Mouse (Mus musculus): ENCODE measurements at regions not wholly inside any gene's neighbourhood (a gene's known extent, or its start where the extent isn't known, plus 50 kb on each side); places are given as distances from the start of the nearest gene placed in this dataset.

DNA sequence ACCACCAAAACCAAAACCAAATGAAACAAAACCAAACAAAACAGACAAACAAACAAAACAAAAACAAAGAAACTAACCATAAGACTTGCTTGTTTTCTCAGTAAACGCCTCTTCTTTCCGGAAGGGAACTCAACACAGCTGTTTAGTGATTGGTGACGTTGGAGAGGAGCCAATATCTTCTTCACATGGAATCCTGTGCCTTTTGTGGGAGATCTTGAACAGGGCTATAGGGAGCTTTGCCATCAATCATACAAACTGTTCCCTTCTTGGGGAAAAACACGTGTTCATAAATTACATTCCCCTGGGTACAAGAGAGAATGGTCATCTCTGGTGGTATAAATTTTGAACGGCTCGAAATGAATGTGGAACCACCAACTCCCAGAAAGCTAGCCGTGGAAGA, 1426.7 kb downstream of the Slc22a22 start:
- ATAC-seq (no peak), DNase-seq (ENCODE audit: low spot score) (peak; percentile 19)
- H3K4me3 ChIP-seq (ENCODE audit: low read depth, low read length) = no peak overlapping the region
- no peak overlapping the region for H3K4me2 ChIP-seq (ENCODE audit: low read length)
- 69% methylated on average over 7 of the region's 7 CpGs for WGBS
- no peak overlapping the region for H3K27ac ChIP-seq (ENCODE audit: low read depth, low read length)
- H3K4me1 ChIP-seq (ENCODE audit: control insufficient read depth, insufficient read depth, low read length) = no peaks in the 10 kb centered on the region
- H3K9ac ChIP-seq (ENCODE audit: low read length) = no peak overlapping the region
- H3K36me3 ChIP-seq (ENCODE audit: control insufficient read depth, insufficient read depth, low read length) = no peaks in the 10 kb centered on the region
- H3K27me3 ChIP-seq (replicated peaks; ENCODE audit: control insufficient read depth, insufficient read depth, low read length) = no peaks in the 10 kb centered on the region
- H3K9me3 ChIP-seq (replicated peaks; ENCODE audit: control insufficient read depth, low read length) = no peaks in the 10 kb centered on the region

DNA sequence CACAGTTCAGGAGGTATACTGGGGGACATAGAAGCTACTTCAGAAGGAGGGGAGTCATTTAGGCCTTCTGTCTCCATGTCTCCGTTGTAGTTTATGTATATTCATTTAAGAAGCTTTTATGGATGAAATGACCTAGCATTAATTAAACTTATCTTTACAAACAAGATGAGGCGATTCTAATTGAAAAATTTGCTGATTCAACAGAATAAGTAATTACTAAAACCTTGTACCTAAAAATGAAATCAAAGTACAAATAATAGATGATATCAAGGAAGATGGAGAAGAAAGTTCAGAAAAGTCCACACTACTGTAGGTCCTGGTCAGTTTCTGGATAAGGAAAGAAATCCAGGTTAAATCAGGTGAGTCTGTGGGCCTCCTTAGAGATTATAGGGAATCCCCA, 1429.6 kb downstream of the Slc22a22 start:
- no peaks in the 10 kb centered on the region for H3K4me1 ChIP-seq (ENCODE audit: control insufficient read depth, insufficient read depth, low read length)
- WGBS = 76% methylated on average over 2 of the region's 2 CpGs

DNA sequence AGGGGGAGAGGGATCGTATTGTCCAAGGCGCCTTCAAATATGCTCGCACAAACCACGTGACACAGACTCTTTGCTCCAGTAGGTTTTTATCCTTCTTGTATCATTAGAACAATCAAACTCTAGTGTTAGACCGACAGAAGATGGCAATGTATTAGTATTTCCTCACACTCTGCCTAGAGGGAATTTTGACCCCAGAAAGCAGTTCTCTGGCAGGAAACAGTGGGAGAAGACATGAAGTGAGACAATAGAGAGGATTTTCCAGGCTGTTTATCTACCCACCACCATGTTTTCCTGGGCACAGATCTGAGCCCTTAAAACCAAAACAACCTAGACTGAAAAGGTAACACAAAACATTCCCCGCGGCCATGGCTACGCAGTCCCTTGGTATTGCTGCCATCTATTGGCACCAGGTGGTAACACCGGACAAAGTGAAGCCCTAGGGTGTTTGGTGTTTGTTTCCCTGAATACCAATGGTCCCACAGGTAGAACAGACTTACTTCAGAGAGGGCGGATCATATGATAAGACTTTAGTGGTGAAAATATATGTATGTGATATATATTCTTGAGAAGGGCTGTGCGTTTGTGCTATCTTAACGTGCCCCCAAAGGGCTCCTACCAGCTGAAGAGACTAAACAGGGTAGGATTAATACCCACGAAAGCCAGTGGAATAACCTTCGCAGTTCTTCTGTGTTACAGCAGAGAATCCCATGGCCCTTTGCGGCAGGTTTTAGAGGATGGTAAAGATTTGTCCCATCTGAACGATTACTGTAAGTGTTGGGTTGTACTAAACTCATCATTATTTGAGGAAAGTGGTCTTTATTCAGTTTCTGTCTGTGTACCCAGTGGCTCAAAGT, 1430.5 kb downstream of the Slc22a22 start:
- Histone ChIP-seq H3K4me3 (ENCODE audit: low read depth, low read length) (peak overlapping the region; percentile 21), H3K36me3 (ENCODE audit: control insufficient read depth, insufficient read depth, low read length) (no peaks in the 10 kb centered on the region), H3K27me3 (replicated peaks; ENCODE audit: control insufficient read depth, insufficient read depth, low read length) (no peaks in the 10 kb centered on the region), H3K9ac (ENCODE audit: low read length) (peak overlapping the region; percentile 40), H3K4me2 (ENCODE audit: low read length) (peak overlapping the region; percentile 49), H3K4me1 (ENCODE audit: control insufficient read depth, insufficient read depth, low read length) (no peaks in the 10 kb centered on the region), H3K27ac (ENCODE audit: low read depth, low read length) (no peak overlapping the region), H3K9me3 (replicated peaks; ENCODE audit: control insufficient read depth, low read length) (no peaks in the 10 kb centered on the region)
- ATAC-seq (peak; percentile 95), DNase-seq (ENCODE audit: low spot score) (peak; percentile 87)
- 38% methylated on average over 16 of the region's 16 CpGs for WGBS

More for the DNA sequence above, 1429.6 kb downstream of the Slc22a22 start:
- Histone ChIP-seq H3K4me3 (ENCODE audit: low read depth, low read length) (no peak overlapping the region), H3K27ac (ENCODE audit: low read depth, low read length) (no peak overlapping the region), H3K9ac (ENCODE audit: low read length) (no peak overlapping the region), H3K4me2 (ENCODE audit: low read length) (no peak overlapping the region), H3K27me3 (replicated peaks; ENCODE audit: control insufficient read depth, insufficient read depth, low read length) (no peaks in the 10 kb centered on the region), H3K36me3 (ENCODE audit: control insufficient read depth, insufficient read depth, low read length) (no peaks in the 10 kb centered on the region), H3K9me3 (replicated peaks; ENCODE audit: control insufficient read depth, low read length) (no peaks in the 10 kb centered on the region)
- ATAC-seq (no peak), DNase-seq (ENCODE audit: low spot score) (no peak)

DNA sequence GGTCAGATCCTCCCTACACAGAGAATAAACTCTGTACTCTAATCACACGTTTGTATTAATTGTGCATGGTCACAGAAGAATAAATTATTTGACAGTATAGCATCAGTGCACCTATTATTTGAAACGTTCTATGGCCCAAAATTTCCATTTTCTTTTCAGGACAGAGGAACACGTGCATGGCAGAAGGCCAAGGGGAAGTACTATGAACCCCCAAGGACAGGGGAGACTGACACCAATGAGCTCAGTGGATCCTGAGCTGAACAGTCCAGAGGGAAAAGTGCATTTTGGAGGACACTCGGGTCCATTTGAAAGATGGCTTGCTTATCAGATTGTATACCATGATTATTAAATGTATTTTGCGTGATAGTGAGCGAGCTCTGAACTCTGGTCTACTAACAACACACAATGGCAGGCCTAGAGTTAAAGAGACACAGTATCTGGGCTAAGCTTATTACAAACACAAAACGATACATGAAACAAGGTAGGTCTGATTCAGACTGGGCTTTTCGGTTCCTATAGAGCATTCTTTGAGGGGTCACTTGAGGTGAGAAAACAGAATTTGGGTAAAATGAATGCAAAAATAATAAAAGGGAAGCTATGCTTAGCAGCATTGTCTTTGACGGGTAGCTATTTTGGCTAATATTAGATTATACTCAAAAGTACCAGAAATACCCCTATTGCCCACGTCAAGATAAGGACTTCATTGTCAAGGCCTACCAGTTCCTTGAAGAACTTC, 1431.7 kb downstream of the Slc22a22 start:
- Histone ChIP-seq H3K4me2 (ENCODE audit: low read length) (no peak overlapping the region), H3K4me1 (ENCODE audit: control insufficient read depth, insufficient read depth, low read length) (no peaks in the 10 kb centered on the region), H3K27me3 (replicated peaks; ENCODE audit: control insufficient read depth, insufficient read depth, low read length) (no peaks in the 10 kb centered on the region), H3K9me3 (replicated peaks; ENCODE audit: control insufficient read depth, low read length) (no peaks in the 10 kb centered on the region), H3K4me3 (ENCODE audit: low read depth, low read length) (no peak overlapping the region), H3K9ac (ENCODE audit: low read length) (no peak overlapping the region), H3K27ac (ENCODE audit: low read depth, low read length) (no peak overlapping the region), H3K36me3 (ENCODE audit: control insufficient read depth, insufficient read depth, low read length) (no peaks in the 10 kb centered on the region)
- ATAC-seq (no peak), DNase-seq (ENCODE audit: low spot score) (no peak)
- WGBS = 81% methylated on average over 10 of the region's 10 CpGs

DNA sequence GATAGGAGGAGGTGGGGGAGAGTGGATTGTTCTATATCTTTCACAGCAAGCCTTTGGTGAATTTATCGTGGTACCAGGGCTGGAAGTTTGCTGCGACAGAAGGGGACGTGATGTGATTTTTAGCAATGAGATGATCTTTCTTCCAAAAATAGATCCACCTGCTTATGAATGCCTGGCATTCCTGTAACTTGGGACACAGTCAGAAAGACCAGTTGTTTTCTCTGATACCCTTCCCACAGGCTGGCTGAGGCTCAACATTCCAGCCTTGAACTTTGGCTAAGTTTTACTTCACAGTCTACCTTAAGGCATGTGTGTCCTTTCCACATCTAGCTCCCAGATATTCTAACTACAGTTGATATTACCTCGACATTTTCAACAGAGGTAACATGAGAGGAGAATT, 1434.1 kb downstream of the Slc22a22 start:
- no peaks in the 10 kb centered on the region for H3K9me3 ChIP-seq (replicated peaks; ENCODE audit: control insufficient read depth, low read length)
- H3K27ac ChIP-seq (ENCODE audit: low read depth, low read length) = no peak overlapping the region
- H3K4me2 ChIP-seq (ENCODE audit: low read length) = no peak overlapping the region
- ATAC-seq = no peak
- 86% methylated on average over 4 of the region's 4 CpGs for WGBS
- no peaks in the 10 kb centered on the region for H3K36me3 ChIP-seq (ENCODE audit: control insufficient read depth, insufficient read depth, low read length)
- H3K4me1 ChIP-seq (ENCODE audit: control insufficient read depth, insufficient read depth, low read length) = no peaks in the 10 kb centered on the region
- no peak overlapping the region for H3K4me3 ChIP-seq (ENCODE audit: low read depth, low read length)
- DNase-seq (ENCODE audit: low spot score) = no peak
- H3K27me3 ChIP-seq (replicated peaks; ENCODE audit: control insufficient read depth, insufficient read depth, low read length) = no peaks in the 10 kb centered on the region
- H3K9ac ChIP-seq (ENCODE audit: low read length) = no peak overlapping the region

DNA sequence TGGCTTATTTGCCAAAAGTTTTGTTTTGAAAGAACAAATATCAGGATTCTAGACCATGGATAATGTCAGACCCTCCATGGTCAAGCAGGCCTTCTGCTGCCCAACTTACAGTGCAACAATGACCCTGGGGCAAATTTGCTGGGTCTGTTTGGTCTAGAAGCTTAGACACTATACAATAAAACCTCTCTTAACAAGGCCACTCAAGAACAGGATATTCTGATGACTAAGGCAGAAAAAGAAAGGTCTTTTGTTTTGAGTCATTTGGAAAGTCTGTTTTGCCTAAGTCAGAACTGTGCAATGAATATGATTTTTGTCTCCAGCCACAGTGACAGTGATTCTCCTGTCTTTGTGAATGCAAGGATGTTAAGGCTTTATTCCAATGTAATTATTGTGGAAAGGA, 1435.0 kb downstream of the Slc22a22 start:
- DNase-seq (ENCODE audit: low spot score) (no peak), ATAC-seq (no peak)
- Histone ChIP-seq H3K27me3 (replicated peaks; ENCODE audit: control insufficient read depth, insufficient read depth, low read length) (no peaks in the 10 kb centered on the region), H3K4me2 (ENCODE audit: low read length) (no peak overlapping the region), H3K27ac (ENCODE audit: low read depth, low read length) (no peak overlapping the region), H3K9me3 (replicated peaks; ENCODE audit: control insufficient read depth, low read length) (no peaks in the 10 kb centered on the region), H3K9ac (ENCODE audit: low read length) (no peak overlapping the region), H3K4me3 (ENCODE audit: low read depth, low read length) (no peak overlapping the region), H3K36me3 (ENCODE audit: control insufficient read depth, insufficient read depth, low read length) (no peaks in the 10 kb centered on the region), H3K4me1 (ENCODE audit: control insufficient read depth, insufficient read depth, low read length) (no peaks in the 10 kb centered on the region)

DNA sequence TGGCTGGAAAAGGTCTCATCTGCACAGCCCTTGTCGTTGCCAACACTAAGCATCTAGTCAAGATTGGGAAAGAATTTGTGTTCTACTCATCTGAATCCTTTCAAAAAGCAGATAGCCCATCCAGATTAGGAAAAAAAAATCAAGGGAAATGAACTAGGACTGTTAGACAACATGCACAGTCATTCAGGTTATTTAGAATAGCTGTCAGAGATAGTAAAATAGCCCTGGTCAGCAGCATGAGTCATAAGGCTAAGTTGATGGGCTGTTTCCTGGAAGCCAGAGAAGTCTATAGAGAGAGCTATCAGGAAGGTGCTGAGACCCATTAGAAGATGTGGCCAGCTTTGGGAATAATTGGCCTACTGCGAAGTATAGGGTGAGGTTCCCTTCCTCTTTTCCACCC, 1447.4 kb downstream of the Slc22a22 start:
- no peaks in the 10 kb centered on the region for H3K27me3 ChIP-seq (replicated peaks; ENCODE audit: control insufficient read depth, insufficient read depth, low read length)
- ATAC-seq = no peak
- no peaks in the 10 kb centered on the region for H3K36me3 ChIP-seq (ENCODE audit: control insufficient read depth, insufficient read depth, low read length)
- WGBS = 88% methylated on average over 2 of the region's 2 CpGs
- peaks cover 7% of the 10 kb centered on the region; the same call in 1 of the 2 replicates for H3K4me1 ChIP-seq (ENCODE audit: control insufficient read depth, insufficient read depth, low read length)
- H3K27ac ChIP-seq (ENCODE audit: low read depth, low read length) = no peak overlapping the region
- no peaks in the 10 kb centered on the region for H3K9me3 ChIP-seq (replicated peaks; ENCODE audit: control insufficient read depth, low read length)
- H3K4me3 ChIP-seq (ENCODE audit: low read depth, low read length) = no peak overlapping the region
- no peak for DNase-seq (ENCODE audit: low spot score)
- H3K4me2 ChIP-seq (ENCODE audit: low read length) = no peak overlapping the region
- H3K9ac ChIP-seq (ENCODE audit: low read length) = no peak overlapping the region

DNA sequence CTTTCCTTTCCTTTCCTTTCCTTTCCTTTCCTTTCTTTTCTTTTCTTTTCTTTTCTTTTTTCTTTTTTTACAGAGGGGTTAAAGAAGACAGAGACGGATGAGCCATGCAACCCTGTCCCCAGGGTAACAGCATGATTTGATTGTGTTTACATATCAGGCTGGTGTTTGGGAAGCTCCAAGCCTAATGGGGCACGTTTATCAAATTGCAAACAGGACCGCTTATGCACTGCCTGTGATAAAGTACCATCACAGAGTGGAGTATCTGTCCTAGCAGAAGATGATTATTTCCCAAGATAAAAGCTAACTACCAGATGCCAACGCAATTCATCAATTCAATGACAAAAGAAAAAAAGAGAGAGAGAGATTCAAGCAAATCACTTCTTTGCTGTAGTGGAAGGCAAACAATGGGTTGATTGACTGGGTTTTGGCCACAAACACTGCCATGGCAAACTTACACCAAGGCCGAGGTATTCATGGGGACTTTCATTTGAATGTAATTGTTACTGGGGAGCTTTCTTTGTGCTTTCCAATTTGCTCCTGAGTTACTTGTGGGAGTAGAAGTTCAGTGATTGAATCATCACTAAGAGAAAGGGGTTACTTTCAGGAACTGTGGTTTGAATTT, 1450.1 kb downstream of the Slc22a22 start:
- peak; percentile 74 for DNase-seq (ENCODE audit: low spot score)

More for the DNA sequence above, 1450.1 kb downstream of the Slc22a22 start:
- Histone ChIP-seq H3K27ac (ENCODE audit: low read depth, low read length) (no peak overlapping the region), H3K4me2 (ENCODE audit: low read length) (no peak overlapping the region), H3K4me1 (ENCODE audit: control insufficient read depth, insufficient read depth, low read length) (peaks cover 7% of the 10 kb centered on the region; the same call in 1 of the 2 replicates), H3K9ac (ENCODE audit: low read length) (no peak overlapping the region), H3K36me3 (ENCODE audit: control insufficient read depth, insufficient read depth, low read length) (no peaks in the 10 kb centered on the region), H3K27me3 (replicated peaks; ENCODE audit: control insufficient read depth, insufficient read depth, low read length) (no peaks in the 10 kb centered on the region), H3K9me3 (replicated peaks; ENCODE audit: control insufficient read depth, low read length) (no peaks in the 10 kb centered on the region), H3K4me3 (ENCODE audit: low read depth, low read length) (no peak overlapping the region)
- ATAC-seq = peak; percentile 74
- WGBS = 7% methylated on average over 5 of the region's 5 CpGs
